Mouse (Mus musculus) forebrain, postnatal 0 days (tissue): Measurements from ENCODE around the gene Pofut2. TPM values are rescaled to one million over a fixed set of nuclear protein-coding genes. Genes with fewer than 3 reads are reported as not detected.
"Not testable (repeated sequence)": the region's sequence is repeated elsewhere in the genome, so short reads cannot be mapped to it uniquely, and the experiment has no call there.

Experiments
- ATAC-seq: fragments of 200-750 bp; cut with Nextera tagmentation; 2 replicates; pipeline ENCODE4 v1.8.0; 2017; ENCODE audit warnings: mild to moderate bottlenecking, moderate library complexity
- DNase-seq: peaks from one replicate; pipeline ENCODE4 v3.0.0-alpha.2; 2015
- H3K27ac ChIP-seq: fragments of 300-500 bp; sonication (generic); 2 replicates; pipeline ENCODE4 v1.5.1; 2014; ENCODE audit warnings: low read depth, mild to moderate bottlenecking, antibody characterized with exemption, low read length, moderate library complexity, mixed read lengths
- H3K27me3 ChIP-seq: fragments of 300-500 bp; sonication (generic); 2 replicates; pipeline ENCODE4 v1.6.1; 2014; ENCODE audit warnings: mild to moderate bottlenecking, low read length, mixed read lengths; ENCODE audit not compliant: insufficient read depth
- H3K36me3 ChIP-seq: fragments of 300-500 bp; sonication (generic); 2 replicates; pipeline ENCODE4 v1.6.1; 2014; ENCODE audit warnings: mild to moderate bottlenecking, moderate library complexity; ENCODE audit not compliant: insufficient read depth
- H3K4me1 ChIP-seq: fragments of 300-500 bp; sonication (generic); 2 replicates; pipeline ENCODE4 v1.6.1; 2014; ENCODE audit warnings: antibody characterized with exemption; ENCODE audit not compliant: insufficient read depth
- H3K4me2 ChIP-seq: fragments of 300-500 bp; sonication (generic); 2 replicates; pipeline ENCODE4 v1.6.1; 2014; ENCODE audit warnings: low read depth, mild to moderate bottlenecking, moderate library complexity
- H3K4me3 ChIP-seq: fragments of 300-500 bp; sonication (generic); 2 replicates; pipeline ENCODE4 v1.5.1; 2014; ENCODE audit warnings: low read depth, low read length, mixed read lengths
- H3K9ac ChIP-seq: fragments of 300-500 bp; sonication (generic); 2 replicates; pipeline ENCODE4 v1.6.1; 2014; ENCODE audit warnings: mild to moderate bottlenecking
- H3K9me3 ChIP-seq: fragments of 300-500 bp; sonication (generic); 2 replicates; pipeline ENCODE4 v1.6.1; 2016; ENCODE audit warnings: low read length
- CTCF ChIP-seq: sonication (generic); IDR thresholded peaks from 2 replicates; pipeline ENCODE4 v1.5.1; 2016; ENCODE audit warnings: antibody characterized with exemption, control low read depth, low read depth
- WGBS: fragments of 180-500 bp; shearing (Covaris S2); extraction: QIAGEN DNeasy Blood & Tissue Kit; methylation state at CpG from one replicate; pipeline ENCODE4 v1.1.7; 2014; 5-methylcytosine and 5-hydroxymethylcytosine counted together
- polyA plus RNA-seq: library from polyadenylated mRNA; unstranded; fragments of >200 nt; fragmentation: Nextera tagmentation; extraction: Ambion mirVana; gene quantifications from 2 replicates; pipeline ENCODE4 v1.2.1, GENCODE M21; 2015
- total RNA-seq: library from RNA; depleted of rRNA; stranded (reverse); fragments of >200 nt; gene quantifications from 2 replicates; pipeline ENCODE4 v1.2.3, GENCODE M21; 2014

Pofut2 gene
- total and polyA plus RNA-seq, 2 experiments from 2014 or later: 38.3 to 39.0 TPM

DNA sequence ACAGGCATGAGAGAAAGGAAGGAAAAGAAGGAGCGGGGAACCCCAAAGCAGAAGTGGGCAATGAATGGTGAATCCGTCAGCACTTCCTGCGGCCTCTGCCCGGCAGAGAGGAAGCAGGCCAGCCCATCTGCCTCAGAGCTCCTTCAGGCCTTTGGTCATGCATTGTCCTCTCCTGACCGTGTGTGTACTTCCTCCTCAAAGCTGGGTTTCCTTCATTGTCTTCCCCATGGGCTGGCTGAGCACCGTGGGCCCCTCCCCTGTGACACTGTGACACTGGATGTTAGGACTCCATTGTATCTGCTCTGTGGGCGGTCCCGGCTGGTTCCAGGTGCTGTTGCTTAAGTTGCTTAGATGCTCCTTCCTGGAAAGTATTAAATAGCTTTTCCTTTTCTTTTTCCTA is 7.3 kb downstream of the Pofut2 start:
- Histone ChIP-seq H3K27ac (no peak overlapping the region), H3K4me2 (no peak overlapping the region), H3K4me1 (no peaks in the 10 kb centered on the region), H3K9ac (no peak overlapping the region), H3K36me3 (peaks cover 69% of the 10 kb centered on the region), H3K4me3 (no peak overlapping the region), H3K9me3 (no peaks in the 10 kb centered on the region), H3K27me3 (no peaks in the 10 kb centered on the region)
- no peak for TF ChIP-seq CTCF
- WGBS: 69% methylated on average over 8 of the region's 8 CpGs
- ATAC-seq (no peak), DNase-seq (no peak)

DNA sequence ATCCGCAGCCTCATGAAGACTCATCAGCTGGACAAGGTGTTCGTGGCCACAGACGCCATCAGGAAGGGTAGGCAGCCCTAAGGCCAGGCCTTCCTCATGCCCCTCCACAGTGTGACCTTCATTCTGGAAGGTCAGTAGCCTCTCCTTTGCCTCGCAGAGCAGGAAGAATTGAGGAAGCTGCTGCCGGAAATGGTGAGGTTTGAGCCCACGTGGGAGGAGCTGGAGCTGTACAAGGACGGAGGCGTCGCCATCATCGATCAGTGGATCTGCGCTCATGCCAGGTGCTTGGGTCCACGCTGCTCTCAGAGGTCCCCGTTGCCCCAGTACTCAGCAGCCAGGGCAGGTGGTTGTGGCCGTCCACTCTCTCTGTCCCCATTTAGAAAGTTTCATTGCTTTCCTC is 8.0 kb downstream of the Pofut2 start:
- Histone ChIP-seq H3K4me3 (no peak overlapping the region), H3K4me2 (no peak overlapping the region), H3K9ac (no peak overlapping the region), H3K4me1 (no peaks in the 10 kb centered on the region), H3K9me3 (no peaks in the 10 kb centered on the region), H3K36me3 (peaks cover 64% of the 10 kb centered on the region), H3K27ac (no peak overlapping the region), H3K27me3 (no peaks in the 10 kb centered on the region)
- no peak for ATAC-seq
- no peak for DNase-seq
- TF ChIP-seq CTCF: no peak
- WGBS: 92% methylated on average over 14 of the region's 14 CpGs

DNA sequence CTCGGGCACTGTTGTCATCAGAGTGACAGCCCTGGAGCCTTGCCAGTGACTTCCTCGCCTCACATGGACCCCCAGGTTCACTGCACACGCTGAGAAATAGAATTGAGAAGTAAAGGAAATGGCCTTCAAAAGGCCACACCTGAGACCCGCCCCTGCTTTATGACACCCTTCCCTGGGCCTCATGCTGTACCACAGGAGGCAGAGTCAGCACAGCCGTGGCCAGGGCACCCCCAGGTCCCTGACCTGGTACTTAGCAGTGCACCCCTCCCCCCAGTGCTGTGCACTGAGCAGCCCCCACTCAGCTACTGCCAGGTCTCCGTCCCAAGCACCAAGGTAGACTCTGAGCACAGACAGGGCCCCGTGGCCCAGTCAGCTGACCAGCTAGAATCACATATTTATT is 10.1 kb downstream of the Pofut2 start:
- no peak for DNase-seq
- Histone ChIP-seq H3K4me1 (no peaks in the 10 kb centered on the region), H3K36me3 (peaks cover 58% of the 10 kb centered on the region), H3K4me2 (no peak overlapping the region), H3K27me3 (no peaks in the 10 kb centered on the region), H3K9ac (no peak overlapping the region), H3K27ac (no peak overlapping the region), H3K4me3 (no peak overlapping the region), H3K9me3 (no peaks in the 10 kb centered on the region)
- no peak for ATAC-seq
- TF ChIP-seq CTCF: no peak
- 83% methylated on average over 7 of the region's 7 CpGs for WGBS

DNA sequence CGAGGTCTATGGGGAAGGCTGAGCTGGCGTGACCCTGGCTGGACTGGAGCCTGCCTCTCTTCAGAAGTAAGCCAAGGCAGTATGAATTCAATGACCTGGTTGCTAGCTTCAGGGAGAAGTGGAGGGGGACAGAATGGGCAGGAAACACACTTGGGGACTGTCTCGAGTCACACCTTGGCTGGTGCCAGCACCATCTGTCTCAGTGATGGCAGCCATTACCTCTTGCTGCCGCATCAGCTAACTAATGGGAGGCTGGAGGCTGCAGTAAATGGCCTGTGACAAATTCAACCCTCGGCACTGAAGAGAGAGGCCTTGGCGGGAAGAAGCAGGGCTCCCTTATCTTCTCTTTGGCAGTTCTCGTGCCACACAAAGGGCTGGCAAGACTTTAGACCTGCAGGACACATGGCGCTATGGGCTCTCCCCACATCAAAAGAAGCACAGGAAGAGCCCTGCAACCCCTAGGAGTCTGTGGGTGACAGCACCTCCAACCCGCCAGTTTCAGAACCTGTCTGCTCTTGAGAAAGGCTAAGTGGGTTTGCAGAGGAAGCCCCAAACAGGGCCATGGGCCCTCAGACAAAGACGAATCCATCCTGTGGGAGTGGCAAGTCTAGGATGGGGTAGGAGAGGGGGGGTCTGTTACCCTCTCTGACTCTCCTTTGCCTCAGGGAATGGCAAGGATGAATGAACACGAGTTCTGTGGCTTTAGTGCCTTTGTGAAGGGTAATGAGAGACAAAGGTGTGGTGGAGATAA is 14.1 kb downstream of the Pofut2 start:
- TF ChIP-seq CTCF: no peak
- Histone ChIP-seq H3K4me3 (no peak overlapping the region), H3K36me3 (peaks cover 21% of the 10 kb centered on the region), H3K4me1 (no peaks in the 10 kb centered on the region), H3K9ac (no peak overlapping the region), H3K9me3 (no peaks in the 10 kb centered on the region), H3K4me2 (no peak overlapping the region), H3K27ac (no peak overlapping the region), H3K27me3 (no peaks in the 10 kb centered on the region)
- WGBS: 49% methylated on average over 11 of the region's 11 CpGs
- no peak for DNase-seq
- ATAC-seq: no peak; the same call in 1 of the 2 replicates

DNA sequence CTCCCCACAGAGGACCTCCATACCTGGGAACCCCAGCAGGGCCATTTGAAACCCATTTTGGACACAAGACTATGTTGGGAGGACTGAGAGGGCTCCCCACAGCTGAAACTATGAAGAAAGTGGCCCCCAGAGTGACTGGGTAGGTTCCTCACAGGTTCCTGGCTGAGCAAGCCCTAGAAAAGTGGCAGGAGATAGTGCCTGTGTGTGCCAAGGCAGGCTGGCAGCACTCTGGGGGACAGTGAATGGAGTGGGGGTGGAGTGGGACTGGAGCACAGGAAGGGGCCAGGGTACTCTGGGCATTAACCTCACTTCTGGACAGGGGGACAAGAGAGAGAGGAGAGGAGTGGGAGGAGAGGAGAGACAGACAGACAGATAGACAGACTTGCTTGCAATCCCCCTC is 14.8 kb downstream of the Pofut2 start:
- no peak overlapping the region for H3K4me2 ChIP-seq
- no peak for TF ChIP-seq CTCF
- ATAC-seq (no peak), DNase-seq (no peak)
- no peaks in the 10 kb centered on the region for H3K4me1 ChIP-seq
- no peak overlapping the region for H3K4me3 ChIP-seq
- no peaks in the 10 kb centered on the region for H3K27me3 ChIP-seq
- peaks cover 15% of the 10 kb centered on the region for H3K36me3 ChIP-seq
- no peak overlapping the region for H3K27ac ChIP-seq
- H3K9ac ChIP-seq: no peak overlapping the region
- no peaks in the 10 kb centered on the region for H3K9me3 ChIP-seq

DNA sequence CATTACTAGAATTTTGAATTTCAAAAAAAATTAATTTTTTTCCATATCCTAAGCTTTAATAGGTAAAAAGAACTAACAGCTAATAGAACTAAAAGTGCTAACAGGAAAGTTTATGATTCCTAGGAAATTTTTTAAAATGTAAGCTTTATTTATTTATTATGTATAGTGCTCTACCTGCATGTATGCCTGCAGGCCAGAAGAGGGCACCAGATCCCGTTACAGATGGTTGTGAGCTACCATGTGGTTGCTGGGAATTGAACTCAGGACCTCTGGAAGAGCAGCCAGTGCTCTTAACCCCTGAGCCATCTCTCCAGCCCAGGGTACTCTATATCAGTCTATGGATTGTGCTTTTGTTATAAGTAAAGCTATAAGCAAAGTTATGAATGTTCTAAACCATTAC is 23.1 kb downstream of the Pofut2 start:
- not testable (repeated sequence) for ATAC-seq, H3K27ac ChIP-seq, H3K27me3 ChIP-seq, H3K9ac ChIP-seq, DNase-seq, H3K9me3 ChIP-seq, H3K4me1 ChIP-seq, H3K4me2 ChIP-seq, H3K36me3 ChIP-seq, H3K4me3 ChIP-seq
- 54% methylated on average over 1 of the region's 1 CpGs for WGBS
- TF ChIP-seq CTCF: peak; percentile 14; the same call in 1 of the 2 replicates

DNA sequence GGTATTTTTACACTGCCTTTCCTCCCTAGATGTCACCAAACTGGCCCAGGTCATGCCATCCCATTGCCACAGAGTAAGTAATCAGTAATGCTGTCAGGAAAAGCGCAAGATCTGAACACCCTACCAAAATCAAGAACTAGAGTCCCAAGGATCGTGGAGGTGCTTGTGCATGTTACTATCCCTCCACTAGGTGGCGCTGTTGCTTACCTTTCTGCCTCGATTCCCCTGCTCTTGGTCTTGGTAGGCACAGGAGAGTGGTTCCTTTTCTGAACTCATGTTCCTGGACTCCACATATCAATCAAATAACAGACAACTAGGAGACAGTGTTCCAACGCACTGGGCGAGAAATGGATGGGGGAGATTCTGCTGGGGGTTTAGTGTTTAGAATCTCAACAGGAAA is 23.8 kb downstream of the Pofut2 start:
- Histone ChIP-seq H3K9me3 (no peaks in the 10 kb centered on the region), H3K4me2 (no peak overlapping the region), H3K9ac (no peak overlapping the region), H3K27me3 (no peaks in the 10 kb centered on the region), H3K36me3 (no peaks in the 10 kb centered on the region), H3K27ac (no peak overlapping the region), H3K4me1 (no peaks in the 10 kb centered on the region), H3K4me3 (no peak overlapping the region)
- DNase-seq (peak; percentile 86), ATAC-seq (peak; percentile 67; the same call in 1 of the 2 replicates)
- WGBS: 19% methylated on average over 6 of the region's 6 CpGs
- peak; percentile 98 for TF ChIP-seq CTCF
